Mouse (Mus musculus) heart, embryonic 11.5 days (tissue): Measurements from ENCODE around the gene Pofut1. TPM values are rescaled to one million over a fixed set of nuclear protein-coding genes. Genes with fewer than 3 reads are reported as not detected.

Experiments used
- ATAC-seq: fragments of 200-750 bp; cut with Nextera tagmentation; replicated peaks from 2 replicates; pipeline ENCODE4 v1.8.0; 2017; ENCODE audit warnings: moderate library complexity; ENCODE audit not compliant: insufficient number of reproducible peaks, low FRiP score, low TSS enrichment
- H3K27ac ChIP-seq: fragments of 300-500 bp; sonication (generic); 2 replicates; pipeline ENCODE4 v1.5.1; 2014; ENCODE audit warnings: mild to moderate bottlenecking, low read depth, low read length
- H3K27me3 ChIP-seq: fragments of 300-500 bp; sonication (generic); 2 replicates; pipeline ENCODE4 v1.6.1; 2014; ENCODE audit warnings: mild to moderate bottlenecking, low read length, mixed read lengths; ENCODE audit not compliant: control insufficient read depth, insufficient read depth
- H3K36me3 ChIP-seq: fragments of 300-500 bp; sonication (generic); 2 replicates; pipeline ENCODE4 v1.6.1; 2014; ENCODE audit warnings: mild to moderate bottlenecking, low read length, moderate library complexity, mixed read lengths; ENCODE audit not compliant: control insufficient read depth, insufficient read depth
- H3K4me1 ChIP-seq: fragments of 300-500 bp; sonication (generic); 2 replicates; pipeline ENCODE4 v1.6.1; 2014; ENCODE audit warnings: low read length; ENCODE audit not compliant: control insufficient read depth, insufficient read depth
- H3K4me2 ChIP-seq: fragments of 300-500 bp; sonication (generic); 2 replicates; pipeline ENCODE4 v1.6.1; 2014; ENCODE audit warnings: mild to moderate bottlenecking, moderate library complexity
- H3K4me3 ChIP-seq: fragments of 300-500 bp; sonication (generic); 2 replicates; pipeline ENCODE4 v1.5.1; 2014; ENCODE audit warnings: low read depth, low read length
- H3K9ac ChIP-seq: fragments of 300-500 bp; sonication (generic); 2 replicates; pipeline ENCODE4 v1.6.1; 2014; ENCODE audit warnings: mild to moderate bottlenecking, low read depth, low read length, moderate library complexity
- H3K9me3 ChIP-seq: fragments of 300-500 bp; sonication (generic); replicated peaks from 2 replicates; pipeline ENCODE4 v1.6.1; 2016; ENCODE audit warnings: low read length; ENCODE audit not compliant: control insufficient read depth
- WGBS: fragments of 180-500 bp; shearing (Covaris S2); extraction: QIAGEN DNeasy Blood & Tissue Kit; methylation state at CpG from one replicate; pipeline ENCODE4 v1.1.7; 2014; ENCODE audit not compliant: insufficient replicate concordance; 5-methylcytosine and 5-hydroxymethylcytosine counted together
- polyA plus RNA-seq: library from polyadenylated mRNA; unstranded; fragments of >200 nt; fragmentation: Nextera tagmentation; extraction: Ambion mirVana; gene quantifications from 2 replicates; pipeline ENCODE4 v1.2.1, GENCODE M21; 2014

The Pofut1 gene
- polyA plus RNA-seq, 1 experiment from 2014 or later, result 5.8 TPM

DNA sequence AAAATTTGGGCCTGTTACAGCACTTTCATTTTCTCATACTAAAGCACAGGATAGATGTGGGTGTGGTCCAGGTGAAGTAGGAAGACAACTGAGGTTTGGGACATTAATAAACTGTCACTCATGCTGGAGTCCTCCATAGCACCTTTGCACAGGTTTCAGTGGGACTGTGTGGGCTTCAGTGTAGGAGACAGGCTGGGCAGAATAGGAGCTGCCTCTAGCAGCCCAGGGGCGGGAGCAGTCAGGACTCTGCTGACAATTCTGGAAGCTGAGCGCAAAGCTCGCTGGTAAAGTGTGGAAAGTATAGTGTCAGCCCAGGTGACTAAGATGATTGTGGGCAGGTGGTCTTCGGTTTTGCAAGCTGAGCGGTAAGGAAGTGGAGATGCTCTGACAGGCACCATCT, 59.8 kb downstream of the Pofut1 start:
- WGBS, result 91% methylated on average over 5 of the region's 5 CpGs
- H3K27ac ChIP-seq, result no peak overlapping the region
- no peak overlapping the region for H3K9ac ChIP-seq
- no peak overlapping the region for H3K4me3 ChIP-seq
- no peak for ATAC-seq
- no peak overlapping the region for H3K4me2 ChIP-seq
- H3K36me3 ChIP-seq, result no peaks in the 10 kb centered on the region
- no peaks in the 10 kb centered on the region for H3K27me3 ChIP-seq
- no peaks in the 10 kb centered on the region for H3K9me3 ChIP-seq
- peaks cover 3% of the 10 kb centered on the region; the same call in 1 of the 2 replicates for H3K4me1 ChIP-seq

DNA sequence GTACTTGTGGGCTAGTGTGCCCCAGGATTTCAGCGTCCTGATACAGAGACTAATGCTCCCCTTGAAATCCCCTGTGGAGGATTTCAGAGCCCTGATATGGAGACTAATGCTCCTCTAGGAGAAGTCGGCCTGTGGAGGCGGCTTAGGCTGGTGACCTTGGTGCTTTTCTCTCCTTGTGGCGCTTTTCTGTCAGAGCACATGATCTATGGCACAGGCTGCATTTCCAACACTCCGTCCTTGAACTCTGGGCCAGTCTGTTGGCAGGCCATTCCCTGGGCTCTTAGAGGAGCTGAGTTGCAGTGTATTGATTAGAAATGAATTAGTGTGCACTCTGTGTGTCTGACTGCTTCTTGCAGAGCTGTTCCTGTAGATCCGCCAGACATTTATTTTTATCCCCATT, 63.9 kb downstream of the Pofut1 start:
- H3K4me3 ChIP-seq, result no peak overlapping the region
- no peaks in the 10 kb centered on the region for H3K36me3 ChIP-seq
- H3K27me3 ChIP-seq, result no peaks in the 10 kb centered on the region
- H3K4me2 ChIP-seq, result peak overlapping the region; percentile 34; the same call in 1 of the 2 replicates
- ATAC-seq, result no peak
- H3K9ac ChIP-seq, result peak overlapping the region; percentile 56
- no peaks in the 10 kb centered on the region for H3K9me3 ChIP-seq
- WGBS, result 50% methylated on average over 6 of the region's 6 CpGs
- peak overlapping the region; percentile 79 for H3K27ac ChIP-seq
- peaks cover 3% of the 10 kb centered on the region; the same call in 1 of the 2 replicates for H3K4me1 ChIP-seq

DNA sequence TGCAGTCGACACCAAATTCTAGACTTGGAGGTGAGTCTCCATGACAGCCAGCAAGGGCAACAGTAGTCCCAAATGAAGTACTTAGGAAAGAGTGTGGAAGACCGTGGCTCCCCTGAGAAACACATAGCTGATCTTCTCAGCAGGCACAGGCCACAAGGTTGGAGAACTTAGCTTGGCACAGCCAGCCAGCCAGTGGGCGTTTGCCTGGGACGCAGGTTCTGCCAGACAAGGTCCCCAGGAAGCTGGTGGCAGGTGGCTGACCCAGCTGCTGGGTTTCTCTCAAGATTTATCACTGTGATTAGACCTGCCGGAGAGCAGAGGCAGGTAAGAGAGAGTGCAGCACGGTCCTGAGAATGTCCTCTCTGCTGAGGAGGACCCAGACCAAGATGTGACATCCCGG, 67.3 kb downstream of the Pofut1 start:
- WGBS, result 79% methylated on average over 7 of the region's 7 CpGs
- Histone ChIP-seq H3K4me3 (no peak overlapping the region), H3K9me3 (no peaks in the 10 kb centered on the region), H3K4me1 (peaks cover 3% of the 10 kb centered on the region; the same call in 1 of the 2 replicates), H3K4me2 (no peak overlapping the region), H3K9ac (no peak overlapping the region), H3K27ac (no peak overlapping the region), H3K27me3 (no peaks in the 10 kb centered on the region), H3K36me3 (no peaks in the 10 kb centered on the region)
- no peak for ATAC-seq

DNA sequence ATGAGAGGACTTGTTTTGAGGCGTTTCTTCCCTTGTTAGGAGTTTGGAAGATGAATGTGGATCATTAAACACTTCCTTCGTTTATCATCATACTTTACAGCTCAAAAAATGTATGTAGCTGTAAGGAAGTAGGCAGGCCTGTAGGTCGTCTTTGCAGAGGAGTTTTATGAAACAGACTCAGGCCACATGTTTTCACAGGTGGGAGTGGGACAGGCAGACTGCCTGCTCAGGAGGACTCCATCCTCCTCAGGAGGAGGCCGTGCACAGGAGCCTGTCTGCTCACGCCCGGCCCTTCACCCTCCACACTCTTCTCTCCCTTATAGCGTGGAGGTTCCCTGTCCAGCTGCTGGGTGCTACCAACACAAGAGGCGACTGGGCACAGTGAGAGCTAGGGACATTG, 67.8 kb downstream of the Pofut1 start:
- WGBS, result 76% methylated on average over 8 of the region's 8 CpGs
- Histone ChIP-seq H3K4me3 (no peak overlapping the region), H3K4me1 (peaks cover 3% of the 10 kb centered on the region; the same call in 1 of the 2 replicates), H3K36me3 (no peaks in the 10 kb centered on the region), H3K9me3 (no peaks in the 10 kb centered on the region), H3K27ac (no peak overlapping the region), H3K4me2 (no peak overlapping the region), H3K9ac (no peak overlapping the region), H3K27me3 (no peaks in the 10 kb centered on the region)
- no peak for ATAC-seq

- Histone ChIP-seq H3K9me3 (no peaks in the 10 kb centered on the region), H3K4me2 (no peak overlapping the region), H3K36me3 (no peaks in the 10 kb centered on the region), H3K4me1 (0 out of 2 replicates have a peak, but pooled peaks cover under 1% of the 10 kb centered on the region), H3K27me3 (no peaks in the 10 kb centered on the region), H3K27ac (no peak overlapping the region), H3K4me3 (no peak overlapping the region), H3K9ac (no peak overlapping the region)
- 73% methylated on average over 6 of the region's 6 CpGs for WGBS
- no peak for ATAC-seq
Observed at GRCm38 (mm10) chr2:153310228-153310627, 68.9 kb downstream of the Pofut1 start.

DNA sequence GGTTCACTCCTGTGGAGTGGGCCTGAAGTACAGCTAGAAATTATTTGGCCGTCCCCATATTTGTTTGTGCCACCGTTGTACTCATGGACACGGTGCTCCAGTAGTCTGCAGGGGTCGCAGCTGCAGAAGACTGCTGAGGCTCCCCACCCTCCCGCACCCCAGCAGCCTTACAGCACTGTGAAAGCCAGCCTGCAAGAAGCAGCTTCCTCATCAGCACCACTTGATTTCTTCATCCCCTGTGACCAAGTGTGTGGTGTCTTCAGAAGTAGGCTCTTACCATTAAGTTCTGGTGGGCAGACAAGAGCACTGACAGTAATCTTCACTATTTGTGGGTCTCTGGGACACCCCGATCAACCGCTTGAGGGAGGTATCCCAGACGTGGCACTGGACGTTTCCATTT, 71.6 kb downstream of the Pofut1 start:
- H3K9ac ChIP-seq, result no peak overlapping the region
- no peaks in the 10 kb centered on the region for H3K9me3 ChIP-seq
- H3K4me3 ChIP-seq, result no peak overlapping the region
- no peaks in the 10 kb centered on the region for H3K27me3 ChIP-seq
- H3K36me3 ChIP-seq, result 0 out of 2 replicates have a peak, but pooled peaks cover 4% of the 10 kb centered on the region
- no peak for ATAC-seq
- no peaks in the 10 kb centered on the region for H3K4me1 ChIP-seq
- 84% methylated on average over 9 of the region's 9 CpGs for WGBS
- no peak overlapping the region for H3K27ac ChIP-seq
- no peak overlapping the region for H3K4me2 ChIP-seq

- Histone ChIP-seq H3K36me3 (peaks cover 11% of the 10 kb centered on the region), H3K9me3 (no peaks in the 10 kb centered on the region), H3K9ac (no peak overlapping the region), H3K27me3 (no peaks in the 10 kb centered on the region), H3K4me1 (no peaks in the 10 kb centered on the region), H3K4me2 (no peak overlapping the region), H3K4me3 (no peak overlapping the region), H3K27ac (no peak overlapping the region)
- 85% methylated on average over 4 of the region's 4 CpGs for WGBS
- ATAC-seq, result no peak
Observed at GRCm38 (mm10) chr2:153318408-153318807, 77.1 kb downstream of the Pofut1 start.

DNA sequence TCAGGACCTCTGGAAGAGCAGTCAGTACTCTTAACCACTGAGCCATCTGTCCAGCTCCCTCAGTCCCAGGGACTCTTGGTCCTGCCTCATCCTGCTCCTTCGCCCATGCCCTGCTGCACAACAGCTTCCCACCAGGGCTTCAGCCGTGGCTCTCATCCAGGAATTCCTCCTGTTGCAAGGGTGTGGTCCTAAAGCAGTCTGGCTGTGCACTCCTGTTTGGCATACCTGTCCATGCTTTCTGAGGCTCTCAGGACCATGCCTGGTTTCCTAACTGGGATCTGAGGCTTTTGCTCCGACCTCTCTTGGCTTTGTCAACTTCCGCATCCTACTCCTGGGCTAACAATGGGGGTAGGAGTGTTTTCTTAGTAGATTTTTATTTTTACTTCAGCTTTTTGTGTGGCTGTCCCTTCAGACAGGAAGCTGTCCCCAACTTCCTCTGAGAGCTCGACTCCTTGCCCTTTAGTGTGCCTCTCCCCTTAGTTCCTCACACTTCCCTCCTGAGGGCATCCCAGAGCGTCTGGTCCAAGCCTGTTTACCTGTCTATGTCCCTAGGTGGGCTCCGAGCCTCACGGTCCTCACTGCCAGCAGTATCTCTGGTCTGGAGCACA, 77.8 kb downstream of the Pofut1 start:
- 69% methylated on average over 8 of the region's 8 CpGs for WGBS
- H3K36me3 ChIP-seq, result peaks cover 11% of the 10 kb centered on the region
- ATAC-seq, result no peak
- H3K27ac ChIP-seq, result no peak overlapping the region
- H3K27me3 ChIP-seq, result no peaks in the 10 kb centered on the region
- no peak overlapping the region for H3K9ac ChIP-seq
- H3K4me2 ChIP-seq, result no peak overlapping the region
- no peaks in the 10 kb centered on the region for H3K4me1 ChIP-seq
- H3K4me3 ChIP-seq, result no peak overlapping the region
- H3K9me3 ChIP-seq, result no peaks in the 10 kb centered on the region
